Mouse (Mus musculus) E14TG2a.4 (cell line): Measurements from ENCODE around the gene Slc10a4.
A peak's percentile ranks its signal among the peaks of the same experiment; 100 is the strongest.
"Not testable (repeated sequence)": the region's sequence is repeated elsewhere in the genome, so short reads cannot be mapped to it uniquely, and the experiment has no call there.

Experiments used
- H3K27me3 ChIP-seq: 2 replicates; pipeline ENCODE4 v1.6.1; 2014; ENCODE audit warnings: low read length, control low read depth; ENCODE audit not compliant: insufficient read depth
- H3K36me3 ChIP-seq: 2 replicates; pipeline ENCODE4 v1.6.1; 2014; ENCODE audit warnings: low read length, control low read depth; ENCODE audit not compliant: insufficient read depth
- H3K4me1 ChIP-seq: replicated peaks from 2 replicates; pipeline ENCODE4 v1.6.1; 2014; ENCODE audit warnings: low read depth, low read length, control low read depth
- H3K4me3 ChIP-seq: replicated peaks from 2 replicates; pipeline ENCODE4 v1.5.1; 2014; ENCODE audit warnings: mild to moderate bottlenecking, low read length
- H3K9me3 ChIP-seq: 2 replicates; pipeline ENCODE4 v1.6.1; 2014; ENCODE audit warnings: low read length, control low read depth
- CTCF ChIP-seq: conservative IDR thresholded peaks from 2 replicates; pipeline ENCODE4 v1.5.1; 2014; ENCODE audit warnings: low read length
- NANOG ChIP-seq: IDR thresholded peaks from 2 replicates; pipeline ENCODE4 v1.6.1; 2014; ENCODE audit warnings: borderline replicate concordance, low read length, mixed read lengths
- POU5F1 ChIP-seq: IDR thresholded peaks from 2 replicates; pipeline ENCODE4 v1.6.1; 2014; ENCODE audit warnings: low read length, borderline replicate concordance

The Slc10a4 gene

GRCm38 (mm10) chr5:73007582-73007959 is 888 bp downstream of the Slc10a4 start:
- Histone ChIP-seq H3K4me3 (peak overlapping the region; percentile 76), H3K4me1 (peaks cover 9% of the 10 kb centered on the region), H3K9me3 (no peaks in the 10 kb centered on the region), H3K27me3 (peaks cover 62% of the 10 kb centered on the region), H3K36me3 (no peaks in the 10 kb centered on the region)
- TF ChIP-seq NANOG = no peak
- TF ChIP-seq POU5F1 = no peak
- no peak for TF ChIP-seq CTCF

GRCm38 (mm10) chr5:73008230-73008629 is 1.5 kb downstream of the Slc10a4 start:
- H3K4me1 ChIP-seq, H3K4me3 ChIP-seq, H3K9me3 ChIP-seq, H3K36me3 ChIP-seq: not testable (repeated sequence)
- H3K27me3 ChIP-seq = peaks cover 69% of the 10 kb centered on the region
- TF ChIP-seq CTCF = peak; percentile 47

- H3K4me1 ChIP-seq = not testable (repeated sequence)
These were observed 5.1 kb downstream of the Slc10a4 start for GRCm38 (mm10) chr5:73011806-73012205.

DNA sequence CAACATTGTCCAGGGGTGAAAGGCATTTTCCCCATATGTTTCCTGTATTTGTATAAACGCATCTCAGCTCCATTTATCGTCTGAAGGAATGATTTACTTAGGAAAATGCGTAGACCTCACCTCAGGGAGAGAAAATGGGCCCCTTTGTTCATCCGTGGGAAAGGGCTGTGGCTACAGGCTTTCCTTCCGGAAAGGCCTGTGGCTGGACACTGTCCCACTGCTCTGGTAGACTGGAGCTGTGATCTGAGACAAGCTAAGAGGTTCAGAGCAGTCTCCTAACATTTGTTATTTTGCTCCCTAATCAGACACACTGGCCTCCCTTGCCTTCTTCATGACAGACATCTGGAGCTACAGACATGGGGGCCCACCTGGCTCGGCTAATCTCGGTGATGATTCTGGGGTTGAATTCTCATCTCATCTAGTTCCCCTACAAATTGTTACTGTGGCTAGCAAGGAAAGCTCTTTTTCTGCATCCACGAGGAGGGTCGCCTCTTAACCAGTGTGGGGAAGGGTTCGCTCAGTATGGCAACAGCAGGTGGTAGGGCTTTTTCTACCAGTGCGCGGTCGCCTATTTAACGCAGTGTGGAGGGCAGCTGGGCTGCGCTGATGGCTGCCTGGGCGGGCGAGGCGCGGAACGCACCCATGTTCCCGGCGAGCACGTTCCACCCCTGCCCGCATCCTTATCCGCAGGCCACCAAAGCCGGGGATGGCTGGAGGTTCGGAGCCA is 6.4 kb downstream of the Slc10a4 start:
- not testable (repeated sequence) for H3K9me3 ChIP-seq, H3K4me1 ChIP-seq, H3K36me3 ChIP-seq
- peak overlapping the region; percentile 73 for H3K4me3 ChIP-seq
- H3K27me3 ChIP-seq = peaks cover 59% of the 10 kb centered on the region

More at GRCm38 (mm10) chr5:73011806-73012205, 5.1 kb downstream of the Slc10a4 start:
- H3K36me3 ChIP-seq, H3K9me3 ChIP-seq, H3K4me3 ChIP-seq: not testable (repeated sequence)
- H3K27me3 ChIP-seq = peaks cover 67% of the 10 kb centered on the region

DNA sequence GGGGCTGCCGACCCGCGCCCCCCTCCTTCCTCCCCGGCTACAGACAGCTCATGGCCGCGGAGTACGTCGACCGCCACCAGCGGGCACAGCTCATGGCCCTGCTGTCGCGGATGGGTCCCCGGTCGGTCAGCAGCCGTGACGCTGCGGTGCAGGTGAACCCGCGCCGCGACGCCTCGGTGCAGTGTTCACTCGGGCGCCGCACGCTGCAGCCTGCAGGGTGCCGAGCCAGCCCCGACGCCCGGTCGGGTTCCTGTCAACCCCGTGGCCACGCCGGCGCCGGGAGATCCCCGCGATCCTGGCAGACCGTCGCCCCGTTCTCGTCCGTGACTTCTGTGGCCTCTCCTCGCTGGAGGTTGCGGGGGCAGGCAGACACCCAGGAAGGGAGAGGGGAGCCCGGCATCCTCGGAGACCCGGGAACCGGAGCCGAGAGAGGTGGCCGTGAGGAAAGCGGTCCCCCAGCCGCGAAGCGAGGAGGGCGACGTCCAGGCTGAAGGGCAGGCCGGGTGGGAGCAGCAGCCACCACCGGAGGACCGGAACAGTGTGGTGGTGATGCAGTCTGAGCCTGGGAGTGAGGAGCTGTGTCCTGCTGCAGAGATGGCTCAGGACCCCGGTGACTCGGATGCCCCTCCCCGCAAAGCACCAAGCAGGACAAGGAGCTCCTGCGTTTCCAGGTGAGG is 7.1 kb downstream of the Slc10a4 start:
- not testable (repeated sequence) for H3K9me3 ChIP-seq, H3K4me1 ChIP-seq, H3K36me3 ChIP-seq
- H3K4me3 ChIP-seq = peak overlapping the region; percentile 73
- H3K27me3 ChIP-seq = peaks cover 52% of the 10 kb centered on the region

- Histone ChIP-seq H3K4me1 (no peaks in the 10 kb centered on the region; the same call in 1 of the 2 replicates), H3K9me3 (no peaks in the 10 kb centered on the region), H3K27me3 (peaks cover 51% of the 10 kb centered on the region), H3K36me3 (no peaks in the 10 kb centered on the region), H3K4me3 (no peak overlapping the region)
- TF ChIP-seq CTCF = no peak
- no peak for TF ChIP-seq POU5F1
- no peak for TF ChIP-seq NANOG
These were observed 8.1 kb downstream of the Slc10a4 start for GRCm38 (mm10) chr5:73014745-73015144.

DNA sequence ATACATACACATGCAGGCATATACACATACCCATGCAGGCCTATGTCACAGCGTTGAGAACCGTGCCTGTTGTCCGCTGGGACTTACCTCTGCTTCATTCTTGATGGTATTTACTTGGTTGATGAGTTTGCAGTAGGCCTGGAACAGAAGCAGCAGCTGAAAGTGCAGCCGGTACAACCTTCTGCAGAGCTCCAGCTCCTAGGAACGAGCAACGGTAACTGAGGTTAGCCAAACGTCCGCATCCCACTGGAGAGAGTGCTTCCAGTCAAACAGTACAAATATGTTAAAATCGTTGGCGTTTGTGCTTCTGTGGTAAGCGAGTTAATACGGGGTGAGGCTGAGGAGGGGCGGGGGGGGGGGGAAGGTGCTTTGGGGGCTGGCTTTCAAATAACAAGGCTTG is 17.1 kb downstream of the Slc10a4 start:
- no peak for TF ChIP-seq POU5F1
- no peak for TF ChIP-seq CTCF
- TF ChIP-seq NANOG = no peak
- Histone ChIP-seq H3K4me1 (no peaks in the 10 kb centered on the region), H3K36me3 (peaks cover 60% of the 10 kb centered on the region), H3K4me3 (no peak overlapping the region), H3K9me3 (no peaks in the 10 kb centered on the region), H3K27me3 (no peaks in the 10 kb centered on the region)

DNA sequence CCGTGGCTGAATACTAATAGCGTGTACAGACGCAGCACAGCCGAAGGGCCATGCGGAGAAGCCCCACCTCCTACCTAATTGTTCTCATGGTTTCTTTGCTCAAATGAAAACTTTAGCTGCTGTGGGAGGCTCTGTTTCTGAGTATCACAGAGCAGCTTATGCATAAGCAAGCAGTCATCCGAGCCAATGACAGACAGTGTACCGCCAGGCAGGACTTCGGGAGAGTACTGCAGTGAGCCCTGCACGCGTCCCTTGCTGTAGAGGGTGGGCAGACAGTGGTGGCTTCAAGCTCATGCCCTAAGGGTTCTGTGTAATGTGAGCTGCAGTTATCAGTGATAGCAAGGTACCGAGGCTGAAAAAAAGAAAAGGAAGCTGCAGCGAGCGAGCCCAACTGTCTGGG is 22.0 kb downstream of the Slc10a4 start:
- H3K36me3 ChIP-seq = peaks cover 82% of the 10 kb centered on the region
- no peak for TF ChIP-seq POU5F1
- no peak for TF ChIP-seq CTCF
- no peak for TF ChIP-seq NANOG
- no peaks in the 10 kb centered on the region for H3K9me3 ChIP-seq
- H3K4me1 ChIP-seq = no peaks in the 10 kb centered on the region
- H3K4me3 ChIP-seq = no peak overlapping the region
- no peaks in the 10 kb centered on the region for H3K27me3 ChIP-seq

DNA sequence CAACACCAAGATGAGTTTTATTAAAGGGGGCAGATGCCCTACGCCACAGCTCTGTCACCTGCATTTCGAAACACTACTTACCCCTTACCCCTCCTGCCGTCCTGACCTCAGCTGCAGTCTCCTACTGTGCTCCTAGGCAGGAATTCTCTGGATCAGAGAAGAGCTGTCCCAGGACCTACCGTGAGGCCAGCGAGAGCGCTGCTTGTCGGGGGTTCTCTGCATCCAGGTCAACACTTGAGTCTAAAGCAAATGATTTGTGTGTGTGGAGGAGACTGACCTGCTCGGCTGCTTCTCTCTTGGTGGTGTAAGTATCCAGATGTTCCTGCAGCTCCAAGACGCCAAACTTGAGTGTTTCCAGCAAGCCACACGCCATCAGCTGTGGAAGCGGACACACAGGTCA is 25.8 kb downstream of the Slc10a4 start:
- Histone ChIP-seq H3K36me3 (peaks cover 69% of the 10 kb centered on the region), H3K27me3 (no peaks in the 10 kb centered on the region), H3K4me3 (no peak overlapping the region), H3K4me1 (no peaks in the 10 kb centered on the region), H3K9me3 (no peaks in the 10 kb centered on the region)
- no peak for TF ChIP-seq NANOG
- TF ChIP-seq CTCF = no peak
- no peak for TF ChIP-seq POU5F1
